Mouse (Mus musculus): Measurements from ENCODE around the gene Olfr209.
"Not testable (repeated sequence)": the region's sequence is repeated elsewhere in the genome, so short reads cannot be mapped to it uniquely, and the experiment has no call there.

The Olfr209 gene

DNA sequence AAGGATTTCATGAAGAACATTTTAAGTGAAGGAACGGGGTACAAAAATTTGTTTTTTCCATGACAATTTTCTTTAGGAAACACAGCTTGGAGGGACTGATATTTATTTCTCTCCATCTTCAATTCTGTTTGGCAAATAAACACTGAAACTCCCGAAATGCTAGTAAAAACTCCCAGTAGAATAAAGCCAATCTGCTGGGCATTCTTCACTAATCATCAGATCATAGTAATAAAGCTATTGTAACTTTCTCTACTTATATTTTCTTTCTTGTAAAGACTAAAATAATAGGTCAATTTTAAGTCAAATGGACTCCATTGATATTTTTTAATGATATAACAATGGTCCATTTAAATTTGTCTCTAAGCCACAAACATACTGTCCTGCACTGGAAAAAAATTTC, at the start of gene Olfr209:
Gene Olfr209, minus strand, starts transcription at position 101 of the 400 bp plus-strand sequence.
- no peak for DNase-seq (ENCODE audit: low spot score)

DNA sequence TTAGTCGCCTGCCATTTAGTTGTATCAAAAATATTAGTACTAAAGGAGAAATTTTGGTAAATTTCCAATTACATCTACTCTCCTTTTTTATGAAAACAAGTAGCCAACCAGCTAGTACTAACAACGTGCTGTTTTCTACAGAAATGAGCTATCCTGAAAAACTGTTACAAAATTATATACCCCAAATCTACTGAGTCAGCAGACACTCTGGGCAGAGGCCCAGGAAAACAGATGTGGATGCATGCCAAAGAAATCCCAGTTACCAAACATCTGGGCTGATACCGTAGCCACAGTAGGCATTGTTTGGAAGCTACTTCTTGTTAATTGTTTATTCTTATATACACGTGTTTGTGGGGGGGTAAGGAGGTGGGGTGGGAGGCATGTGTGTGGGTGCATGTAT, 49.7 kb upstream of the Olfr209 start:
- no peak for DNase-seq (ENCODE audit: low spot score)

DNA sequence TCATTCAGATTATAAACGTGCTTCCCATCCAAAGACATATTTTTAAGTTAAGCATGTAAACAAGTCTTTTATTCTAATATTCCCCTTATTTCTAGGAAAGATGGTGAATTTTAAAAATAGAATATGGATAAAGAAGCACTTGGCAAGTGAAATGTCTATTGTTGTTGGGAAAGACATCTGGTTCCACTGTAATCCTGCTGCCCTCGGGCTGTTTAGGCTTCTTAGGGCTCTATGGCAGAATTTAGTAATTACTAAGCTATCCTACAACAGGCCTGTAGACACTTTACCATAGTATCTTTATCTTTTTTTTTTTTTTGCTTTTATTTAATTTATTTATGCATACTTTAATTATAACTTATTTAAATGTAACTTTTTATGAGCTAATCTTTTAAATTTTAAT, 46.0 kb upstream of the Olfr209 start:
- DNase-seq (ENCODE audit: low spot score) = no peak

DNA sequence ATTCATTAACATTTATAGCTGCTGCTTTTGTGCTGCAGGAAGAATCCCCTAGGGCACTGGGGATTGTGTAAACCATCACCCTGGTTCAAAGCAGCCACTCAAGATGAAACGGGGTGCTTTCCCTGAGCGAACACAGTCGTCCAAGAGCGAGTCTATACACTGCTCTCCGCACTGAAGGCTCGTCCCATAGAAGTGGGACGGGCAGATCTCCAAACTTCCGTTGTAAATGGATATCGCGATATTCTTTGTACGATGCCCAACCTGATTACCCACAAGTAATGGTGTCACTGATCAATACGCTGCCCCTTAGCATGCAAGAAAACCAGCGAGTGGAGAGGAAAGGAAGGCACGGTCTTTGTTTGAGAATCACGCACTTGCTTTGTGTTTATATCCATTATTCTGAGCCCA, 45.6 kb upstream of the Olfr209 start:
- no peak for DNase-seq (ENCODE audit: low spot score)

DNA sequence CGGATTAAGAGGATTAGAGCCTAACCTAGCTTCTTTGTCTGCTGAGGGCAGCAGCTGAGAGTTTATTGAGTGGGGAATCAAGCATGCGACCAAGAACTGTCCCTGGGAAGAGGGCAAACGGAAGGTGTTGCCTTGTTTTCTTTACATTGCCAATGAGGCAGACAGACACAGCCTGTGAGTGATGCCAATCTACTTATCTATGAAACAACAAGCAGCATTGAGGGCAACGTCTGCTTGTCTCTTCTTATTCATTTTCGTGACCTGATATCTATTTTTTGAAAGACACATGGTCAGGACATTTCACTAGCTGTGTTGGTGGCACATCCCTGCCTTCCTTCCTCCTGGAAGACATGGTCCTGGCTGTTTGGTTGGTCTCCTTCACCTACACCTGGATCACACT, 43.2 kb upstream of the Olfr209 start, which contains the start of gene Gabrr3:
Gene Gabrr3, plus strand, starts transcription at position 301 of the 400 bp plus-strand sequence.
- no peak for DNase-seq (ENCODE audit: low spot score)

DNA sequence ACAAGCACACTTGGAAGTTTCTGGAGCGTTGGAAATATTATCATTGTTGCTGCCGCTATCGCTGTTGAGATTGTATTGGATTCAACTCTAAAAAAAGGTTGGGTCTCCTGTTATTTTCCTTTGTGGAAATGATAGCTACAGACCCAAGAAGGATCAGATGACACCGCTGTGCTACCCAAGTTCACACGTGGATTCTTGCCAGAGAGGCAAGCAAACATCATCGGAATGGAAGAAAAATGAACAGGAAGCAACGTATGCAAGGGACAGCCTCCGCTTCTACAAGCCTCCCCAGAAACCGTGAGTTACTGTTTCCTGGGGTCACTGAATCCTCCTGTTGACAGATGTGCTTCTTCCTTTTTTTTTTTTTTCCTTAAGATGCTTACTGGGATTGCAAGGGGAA, 41.0 kb upstream of the Olfr209 start:
- no peak for DNase-seq (ENCODE audit: low spot score)

DNA sequence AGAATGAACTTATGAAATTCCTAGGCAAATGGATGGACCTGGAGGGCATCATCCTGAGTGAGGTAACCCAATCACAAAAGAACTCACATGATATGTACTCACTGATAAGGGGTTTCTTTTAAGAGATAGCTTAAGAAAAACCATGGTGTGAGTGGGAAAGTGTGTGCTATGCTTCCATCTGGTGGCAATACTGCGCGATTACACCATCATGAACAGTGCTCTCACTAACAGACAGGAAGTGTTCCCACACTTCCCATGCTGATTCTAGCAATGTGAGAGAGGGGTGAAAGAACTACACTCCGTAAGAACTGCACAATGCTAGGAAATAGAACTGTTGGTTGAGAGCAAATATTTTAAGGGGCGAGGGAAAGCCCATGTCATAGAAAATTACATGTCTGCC, 39.9 kb upstream of the Olfr209 start:
- no peak for DNase-seq (ENCODE audit: low spot score)

DNA sequence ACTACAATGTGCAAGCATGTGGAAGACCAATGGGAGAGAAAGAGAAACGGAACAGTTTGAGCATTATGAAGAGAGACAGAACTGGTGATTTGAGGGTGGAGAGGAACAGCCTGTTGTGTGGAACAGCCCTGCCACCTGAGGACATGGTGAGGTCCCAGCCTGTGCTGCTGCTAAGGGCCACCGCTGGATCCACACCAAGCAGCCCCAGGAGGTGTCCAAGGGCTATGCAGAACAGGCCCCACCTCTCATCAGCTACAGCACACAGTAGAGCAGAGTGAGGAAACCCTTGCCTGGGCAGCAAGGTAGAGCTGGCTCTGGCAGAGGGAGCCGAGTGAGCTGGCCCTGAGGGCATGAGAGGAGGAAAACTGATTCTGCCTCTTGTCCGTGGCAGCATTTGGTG, 38.2 kb upstream of the Olfr209 start:
- DNase-seq (ENCODE audit: low spot score) = no peak

DNA sequence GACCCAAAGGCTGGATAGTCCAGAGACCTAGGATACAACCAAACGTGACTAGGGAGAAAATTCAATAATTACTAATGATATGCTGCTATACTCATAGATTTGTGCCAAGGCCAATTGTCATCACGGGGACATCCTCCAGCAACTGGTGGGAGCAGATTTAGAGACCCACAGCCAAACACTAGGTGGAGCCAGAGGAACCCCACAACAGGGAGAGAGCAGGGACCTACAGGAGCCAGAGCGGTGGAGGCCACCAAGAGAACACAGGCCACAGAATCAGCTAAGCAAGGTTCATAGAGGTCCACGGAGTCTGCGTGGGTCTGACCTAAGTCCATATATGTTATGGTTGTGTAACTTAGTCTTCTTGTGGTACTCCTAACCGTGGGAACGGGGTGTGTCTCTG, 37.3 kb upstream of the Olfr209 start:
- no peak for DNase-seq (ENCODE audit: low spot score)

DNA sequence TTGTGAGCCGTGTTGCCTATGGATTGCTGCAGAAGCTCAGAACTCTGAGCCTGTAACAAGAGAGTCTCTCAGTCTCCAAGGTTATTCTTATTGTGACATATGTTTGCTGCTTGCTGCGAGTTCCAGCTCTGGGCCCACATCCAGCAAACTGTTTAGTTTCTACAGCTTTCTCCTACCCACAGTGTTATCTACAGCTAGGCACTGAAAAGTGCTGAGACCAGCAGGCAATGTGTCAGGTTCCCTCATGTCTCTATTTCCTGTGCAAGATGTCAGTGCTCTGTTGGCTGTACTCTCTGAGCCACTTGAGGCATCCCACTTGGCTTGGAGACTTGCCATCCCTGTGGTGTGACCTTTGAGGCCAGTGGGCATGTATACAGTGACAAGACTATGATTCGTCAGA, 29.5 kb upstream of the Olfr209 start:
- DNase-seq (ENCODE audit: low spot score) = no peak

DNA sequence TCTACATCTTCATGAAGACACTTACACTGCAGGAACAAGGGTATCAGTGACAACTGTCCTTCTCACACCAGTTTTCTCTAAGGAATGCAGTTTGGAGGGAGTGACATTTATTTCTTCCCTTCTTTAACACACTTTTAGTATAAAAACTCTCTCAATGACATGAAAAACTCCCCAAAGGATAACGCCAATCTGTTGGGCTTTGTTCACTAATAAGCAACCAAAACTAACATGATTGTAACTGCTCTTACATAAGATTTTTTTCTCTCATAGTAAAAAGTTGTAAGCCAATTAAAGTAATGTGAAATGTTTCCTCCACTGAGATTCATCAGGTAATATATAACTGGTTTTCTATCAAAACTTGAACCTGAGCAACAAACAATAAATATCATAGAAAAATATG, 14.6 kb downstream of the Olfr209 start, which contains the start of gene Olfr206:
Gene Olfr206, minus strand, starts transcription at position 101 of the 400 bp plus-strand sequence.
- DNase-seq (ENCODE audit: low spot score) = no peak

DNA sequence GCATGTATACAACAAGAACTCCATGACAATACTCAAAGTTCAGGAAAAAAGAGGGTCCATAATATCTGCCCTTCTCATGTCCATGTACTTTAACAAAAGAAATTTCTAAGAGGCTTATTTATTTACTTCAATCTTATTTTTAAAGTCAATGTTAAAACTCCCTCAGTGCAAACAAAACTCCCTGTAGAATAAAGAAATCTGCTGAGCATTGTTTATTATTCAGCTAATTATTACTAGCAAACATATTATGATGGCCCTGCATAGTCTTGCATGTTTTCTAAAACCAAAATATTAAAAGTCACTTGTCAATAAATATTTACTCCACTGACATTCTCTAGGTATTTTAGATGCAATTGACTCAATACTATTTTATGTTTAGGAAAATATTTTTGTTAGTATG, 32.8 kb downstream of the Olfr209 start, which contains the start of gene Olfr205:
Gene Olfr205, minus strand, starts transcription at position 101 of the 400 bp plus-strand sequence.
- no peak for DNase-seq (ENCODE audit: low spot score)

DNA sequence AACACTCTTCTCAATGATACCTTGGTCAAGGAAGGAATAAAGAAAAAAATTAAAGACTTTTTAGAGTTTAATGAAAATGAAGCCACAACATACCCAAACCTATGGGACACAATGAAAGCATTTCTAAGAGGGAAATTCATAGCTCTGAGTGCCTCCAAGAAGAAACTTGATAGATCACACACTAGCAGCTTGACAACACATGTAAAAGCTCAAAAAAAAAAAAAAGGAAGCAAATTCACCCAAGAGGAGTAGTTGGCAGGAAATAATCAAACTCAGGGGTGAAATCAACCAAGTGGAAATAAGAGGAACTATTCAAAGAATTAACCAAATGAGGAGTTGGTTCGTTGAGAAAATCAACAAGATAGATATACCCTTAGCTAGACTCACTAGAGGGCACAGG, 40.5 kb downstream of the Olfr209 start:
- not testable (repeated sequence) for DNase-seq (ENCODE audit: low spot score)

DNA sequence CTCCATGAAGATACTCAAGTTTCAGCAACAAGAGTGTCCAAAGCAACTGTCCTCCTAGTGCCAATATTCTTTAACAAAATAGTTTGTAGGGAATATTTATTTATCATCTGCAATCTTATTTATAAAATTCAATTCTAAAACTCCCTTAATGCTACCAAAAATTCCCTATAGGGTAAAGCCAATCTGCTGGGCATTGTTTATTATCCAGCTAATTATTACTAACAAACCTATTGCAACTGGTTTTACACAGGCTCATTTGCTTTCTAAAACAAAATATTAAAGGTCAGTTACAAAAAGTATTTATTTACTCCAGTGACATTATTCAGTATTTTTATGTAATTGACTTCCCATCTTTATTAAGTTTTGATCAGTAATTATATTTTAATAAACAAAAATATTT, 45.6 kb downstream of the Olfr209 start, which contains the start of gene Olfr204:
Gene Olfr204, minus strand, starts transcription at position 101 of the 400 bp plus-strand sequence.
- DNase-seq (ENCODE audit: low spot score) = no peak
